Mouse (Mus musculus) v-Abl transformed pro-B cells (cell line): ENCODE measurements around the gene Sco2.

Experiments used
- in situ Hi-C, 2 experiments: fragments of 400-800 bp; cut with MboI; formaldehyde crosslinking; loops; one replicate each; pipeline ENCODE4 v1.15.1; 2025; ENCODE audit not compliant: unreplicated experiment in 2 of 2

Gene Sco2

DNA sequence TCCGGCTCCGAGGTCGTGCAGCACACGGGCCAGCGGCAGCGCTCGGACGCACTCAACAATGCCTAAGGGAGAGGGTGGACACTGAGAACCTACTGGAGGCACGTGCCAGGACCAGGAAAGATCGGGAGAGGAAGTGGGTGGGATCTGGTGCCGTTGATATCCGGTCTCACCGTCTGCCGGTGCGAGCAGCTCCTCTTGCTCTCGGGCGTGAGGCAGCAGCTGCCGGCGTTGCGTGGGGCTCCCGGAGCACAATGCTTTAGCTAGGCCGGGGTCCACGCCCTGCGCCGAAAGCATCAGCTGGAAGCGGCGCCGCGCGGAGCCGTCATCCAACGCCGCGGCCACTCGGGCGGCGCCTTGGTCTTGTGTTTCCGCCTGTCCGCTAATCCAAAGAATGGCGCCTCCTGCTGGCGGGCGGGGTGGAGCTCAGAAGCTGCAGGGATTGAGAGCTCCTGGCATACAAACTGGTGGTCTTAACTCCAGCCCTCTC lies at the start of gene Sco2:
Gene Sco2 (minus strand): TSS at position 85 of the 487 bp plus-strand sequence.
- in situ Hi-C loops: loop anchor here (5.0 to 10.0 kb wide), 7 partner anchors 53 to 549 kb away; partner anchors contain the start of genes C730034F03Rik (in 1 of the 2), Chkb (in 1 of the 2), Cpt1b (in 1 of the 2) and Gm44502 (in 1 of the 2)

DNA sequence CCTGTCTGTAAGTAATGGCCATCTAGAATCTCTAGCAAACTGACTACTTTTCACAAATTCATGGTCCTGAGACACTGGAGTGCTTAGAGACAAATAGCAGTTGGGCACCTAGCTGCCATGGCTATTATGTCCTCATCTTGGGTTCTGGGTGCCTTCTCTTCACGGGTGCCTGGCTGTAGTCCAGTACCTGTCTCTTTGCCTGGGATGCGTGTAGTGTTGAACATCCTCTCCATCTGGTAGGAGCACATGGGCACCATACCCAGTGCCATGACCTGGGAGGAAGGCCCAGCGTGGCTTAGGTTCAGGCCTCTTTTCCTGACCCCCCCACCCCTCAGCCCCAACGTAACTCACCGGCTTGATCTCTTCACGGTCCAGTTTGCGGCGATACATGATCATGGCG lies 48.3 kb upstream of the Sco2 start:
- in situ Hi-C loops: no loop called here

DNA sequence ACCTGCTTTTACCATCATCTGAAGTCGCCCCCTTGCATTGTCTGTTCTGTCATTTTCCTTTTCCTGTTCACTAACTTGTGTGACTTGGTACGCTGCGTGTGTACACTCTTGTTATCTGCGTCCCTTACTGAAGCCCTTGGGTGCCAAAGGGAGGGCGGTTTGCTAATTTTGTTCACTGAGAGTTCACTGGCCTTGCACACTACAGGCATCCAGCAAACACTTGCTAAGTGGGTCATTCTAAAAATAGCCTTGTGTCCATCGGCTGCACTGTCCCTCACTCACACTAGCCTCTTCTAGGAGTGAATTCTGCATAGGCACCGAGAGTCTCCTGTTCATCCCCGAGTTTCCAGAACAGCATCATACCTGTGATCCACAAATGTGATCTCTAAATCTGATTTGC lies 41.6 kb upstream of the Sco2 start:
- in situ Hi-C loops: no loop called here

DNA sequence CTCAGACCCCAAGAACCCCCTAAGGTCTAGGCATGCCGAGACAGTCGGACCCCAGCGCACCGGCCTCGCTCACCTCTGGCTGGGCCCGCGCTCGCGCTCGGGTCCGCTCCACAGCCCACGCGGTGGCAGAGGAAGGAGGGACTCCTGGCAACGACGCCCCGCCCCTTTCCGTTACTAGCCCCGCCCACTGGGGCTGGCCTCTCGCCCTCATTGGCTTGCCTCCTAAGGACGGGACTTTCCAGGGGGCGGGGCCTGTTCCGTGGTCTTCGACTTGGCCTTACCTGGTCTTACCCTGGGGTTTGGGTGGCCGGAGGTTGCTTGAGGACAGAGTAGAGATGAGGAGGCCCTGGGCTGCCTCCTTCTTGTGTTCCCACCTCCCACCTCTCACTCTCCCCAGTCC lies 36.5 kb upstream of the Sco2 start, which contains the start of gene Syce3:
Gene Syce3 (minus strand): TSS at position 386 of the 400 bp plus-strand sequence.
- in situ Hi-C loops: no loop called here

DNA sequence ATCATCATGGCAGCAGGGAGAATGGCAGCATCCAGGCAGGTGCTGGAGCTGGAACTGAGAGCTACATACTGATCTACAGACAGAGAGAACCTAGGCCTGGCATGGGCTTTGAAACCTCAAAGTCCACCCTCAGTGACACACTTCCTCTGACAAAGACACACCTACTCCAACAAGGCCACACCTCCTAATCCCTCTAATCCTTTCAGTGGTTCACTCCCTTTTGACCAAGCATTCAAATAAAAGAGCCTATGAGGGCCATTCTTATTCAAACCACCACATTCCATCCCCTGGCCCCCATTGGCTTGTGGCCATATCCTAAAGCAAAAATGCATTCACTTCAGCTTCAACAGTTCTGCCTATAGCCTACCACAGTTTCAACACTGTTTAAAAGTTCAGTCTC lies 33.0 kb upstream of the Sco2 start:
- in situ Hi-C loops: no loop called here

DNA sequence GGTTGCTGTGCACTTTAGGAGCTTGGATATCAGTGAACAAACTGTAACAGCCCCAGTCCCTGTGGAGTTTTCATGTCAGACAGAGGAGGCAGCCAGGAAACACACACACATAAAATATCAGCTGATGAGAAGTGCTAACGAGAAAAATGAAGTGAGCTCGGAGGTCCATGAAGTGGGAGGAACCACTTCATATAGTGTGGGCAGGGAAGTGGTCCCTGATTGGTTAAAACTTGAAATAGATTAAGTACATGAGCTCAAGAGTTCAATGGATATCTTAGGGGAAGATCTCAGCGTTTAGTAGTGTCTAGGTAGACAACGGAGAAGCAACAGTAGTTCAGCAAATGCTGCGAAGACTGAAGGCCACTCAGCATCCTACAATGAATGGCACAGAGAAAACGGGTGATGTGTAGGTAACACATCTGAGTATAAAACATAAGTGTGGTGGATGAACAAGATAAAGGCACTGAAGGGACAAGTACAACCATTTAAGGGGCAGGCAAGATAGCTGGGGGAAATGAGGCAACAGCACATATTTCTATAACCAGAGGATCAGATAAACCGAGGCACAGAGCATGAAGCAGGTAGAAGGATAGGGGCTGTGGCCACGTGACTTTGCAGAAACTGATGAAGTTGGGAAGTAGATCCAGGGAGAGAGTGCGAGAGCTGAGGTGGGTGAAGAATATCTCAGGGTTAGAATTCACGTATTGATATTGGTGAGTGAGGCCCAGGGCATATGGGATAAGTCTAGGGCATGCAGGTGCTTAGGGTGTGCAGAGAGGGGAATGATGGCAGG lies 31.4 kb upstream of the Sco2 start:
- in situ Hi-C loops: no loop called here

DNA sequence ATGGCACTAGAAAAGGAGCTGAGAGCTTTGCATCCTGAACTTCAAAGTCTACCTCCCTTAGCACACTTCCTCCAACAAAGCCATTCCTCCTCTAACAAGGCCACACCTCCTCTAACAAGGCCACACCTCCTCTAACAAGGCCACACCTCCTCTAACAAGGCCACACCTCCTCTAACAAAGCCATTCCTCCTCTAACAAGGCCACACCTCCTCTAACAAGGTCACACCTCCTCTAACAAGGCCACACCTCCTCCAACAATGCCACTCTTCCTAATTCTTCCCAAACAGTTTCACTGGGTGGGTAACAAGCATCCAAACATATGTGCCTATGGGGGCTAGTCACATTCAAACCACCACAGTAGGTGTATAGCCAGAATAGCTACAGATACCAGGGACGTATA lies 28.8 kb upstream of the Sco2 start:
- in situ Hi-C loops: no loop called here

DNA sequence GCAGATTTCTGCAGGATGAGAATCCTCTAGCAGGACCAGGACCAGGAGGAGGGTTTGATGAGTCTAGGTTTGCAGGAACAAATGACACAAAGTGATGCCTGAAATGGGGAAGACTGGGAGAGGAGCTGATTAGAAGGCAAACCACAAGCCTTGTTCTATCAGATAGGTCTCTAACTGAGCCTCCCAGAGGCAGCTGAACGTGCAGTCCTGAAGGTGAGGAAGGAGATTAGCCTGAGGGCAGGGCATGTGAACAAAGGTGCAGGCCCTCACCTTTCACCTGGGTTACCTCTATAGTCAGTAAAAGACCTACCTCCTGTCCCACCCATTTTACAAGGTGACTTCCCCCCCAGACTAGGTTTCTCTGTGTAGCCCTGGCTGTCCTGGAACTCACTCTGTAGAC lies 26.1 kb upstream of the Sco2 start:
- in situ Hi-C loops: no loop called here

DNA sequence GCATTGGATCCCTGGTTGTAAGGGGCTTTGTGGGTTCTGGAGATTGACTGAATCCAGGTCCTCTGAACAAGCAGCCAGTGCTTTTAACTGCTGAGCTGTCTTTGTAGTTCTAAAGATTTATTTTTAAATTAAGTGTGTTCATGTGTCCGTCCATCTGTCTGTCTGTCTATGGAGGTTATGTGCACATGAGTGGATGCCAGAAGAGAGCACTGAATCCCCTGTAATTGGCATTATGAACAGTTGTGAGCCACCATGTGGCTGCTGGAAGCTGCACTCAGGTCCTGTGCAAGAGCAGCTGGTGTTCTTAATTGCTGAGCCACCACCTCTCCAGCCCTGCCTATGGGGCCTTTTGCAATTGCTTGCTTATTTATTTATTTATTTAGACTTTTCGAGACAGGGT lies 24.5 kb upstream of the Sco2 start:
- in situ Hi-C loops: no loop called here

DNA sequence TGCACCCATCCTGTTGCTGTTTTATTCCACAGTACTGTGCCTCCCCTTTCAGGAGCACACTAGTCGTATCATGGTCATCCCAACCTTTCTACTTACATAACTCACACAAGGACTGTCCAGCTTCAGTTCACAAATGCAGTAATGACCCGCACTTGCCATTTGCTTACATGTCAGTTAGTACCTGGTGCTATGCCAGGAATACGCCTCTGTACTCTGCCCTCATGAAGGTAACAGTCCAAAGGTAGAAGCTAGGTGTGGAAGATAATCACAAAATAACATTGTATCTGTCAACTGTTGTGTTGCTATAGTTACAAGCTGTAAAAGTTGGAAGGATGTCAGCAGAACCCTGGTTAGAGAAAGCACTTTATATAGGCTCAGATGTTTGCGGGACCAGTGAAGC lies 23.2 kb upstream of the Sco2 start:
- in situ Hi-C loops: no loop called here

DNA sequence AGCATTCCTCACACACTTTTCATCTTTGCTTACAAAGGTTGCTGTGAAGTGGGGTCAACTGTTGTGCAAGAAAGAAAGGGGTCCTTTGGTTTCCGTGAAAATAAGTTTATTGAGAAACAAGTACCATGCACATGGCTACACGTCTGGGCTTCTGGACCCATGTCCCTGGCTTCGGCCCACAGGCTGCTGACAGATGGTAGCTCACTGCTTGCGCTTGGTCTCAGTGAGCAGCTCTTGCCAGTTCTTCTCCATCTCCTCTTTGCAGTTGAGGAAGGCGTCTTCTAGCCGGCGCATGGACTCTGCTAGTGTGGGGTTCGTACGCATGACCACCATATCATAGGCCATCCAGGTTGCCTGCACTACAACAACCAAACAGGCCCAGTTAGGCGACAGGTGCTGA lies 16.4 kb upstream of the Sco2 start:
- in situ Hi-C loops: no loop called here

DNA sequence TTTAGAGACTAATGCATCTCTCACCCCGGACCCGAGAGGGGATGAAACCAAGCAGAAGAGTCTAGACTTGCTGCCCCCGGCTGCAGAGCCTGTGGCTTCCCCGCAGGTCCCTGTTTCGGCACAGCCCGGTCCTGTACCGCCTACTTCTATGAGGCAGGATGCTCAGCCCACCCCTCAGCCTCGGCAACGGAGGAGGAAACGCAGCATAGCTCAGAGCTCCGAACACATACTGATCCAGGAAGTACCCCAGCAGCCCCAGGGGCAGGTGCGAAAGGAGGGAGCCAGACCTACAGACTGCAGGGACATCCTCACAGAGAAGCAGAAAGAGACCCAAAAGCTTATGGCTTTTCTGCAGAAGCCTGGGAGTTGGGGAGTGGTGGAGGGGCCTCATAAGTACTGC lies 13.5 kb upstream of the Sco2 start:
- in situ Hi-C loops: no loop called here

DNA sequence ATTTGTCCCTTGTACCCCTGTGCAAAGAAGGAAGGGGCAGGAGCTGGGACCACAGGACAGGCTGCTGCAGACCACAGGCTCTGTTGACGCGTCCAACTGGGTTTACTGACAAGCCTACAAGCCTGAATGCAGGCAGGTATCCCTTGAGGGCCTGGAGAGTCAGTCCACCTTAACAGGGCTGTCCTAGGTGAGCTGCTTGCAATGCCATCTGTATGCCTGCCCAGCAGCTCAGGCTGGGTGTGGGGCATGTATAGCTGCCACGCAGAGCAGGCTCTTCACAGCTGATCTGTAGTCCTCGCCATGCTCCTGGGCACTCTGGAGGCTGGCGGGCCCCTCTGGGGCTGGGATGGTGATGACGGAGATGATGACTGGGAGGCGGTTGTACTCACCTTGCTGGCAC lies 11.0 kb upstream of the Sco2 start, which contains the start of gene Klhdc7b:
Gene Klhdc7b (plus strand): TSS at position 301 of the 400 bp plus-strand sequence.
- in situ Hi-C loops: no loop called here

DNA sequence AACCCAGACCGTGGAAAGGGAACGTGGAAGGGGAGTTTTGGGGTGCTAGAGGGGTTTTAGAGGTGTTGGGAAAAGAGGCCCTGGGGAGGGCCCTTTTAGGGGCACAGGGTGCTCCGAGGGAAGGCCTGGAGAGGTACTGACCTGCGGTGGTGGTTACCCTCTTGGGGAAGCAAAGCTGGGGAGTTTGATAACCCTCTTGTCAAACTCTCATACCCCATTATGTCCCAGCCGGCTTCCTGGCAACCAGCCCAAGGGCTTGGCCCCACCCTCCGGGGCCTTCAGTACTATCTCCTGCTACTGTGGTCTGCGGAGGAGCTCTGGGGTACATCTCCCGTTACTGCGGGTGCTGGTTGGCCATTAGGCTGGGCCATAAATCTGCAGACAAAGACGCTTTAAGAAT lies 5.8 kb upstream of the Sco2 start:
- in situ Hi-C loops: loop anchor here (5.0 to 10.0 kb wide), 3 partner anchors 135 to 555 kb away; no protein-coding TSS in a partner anchor

DNA sequence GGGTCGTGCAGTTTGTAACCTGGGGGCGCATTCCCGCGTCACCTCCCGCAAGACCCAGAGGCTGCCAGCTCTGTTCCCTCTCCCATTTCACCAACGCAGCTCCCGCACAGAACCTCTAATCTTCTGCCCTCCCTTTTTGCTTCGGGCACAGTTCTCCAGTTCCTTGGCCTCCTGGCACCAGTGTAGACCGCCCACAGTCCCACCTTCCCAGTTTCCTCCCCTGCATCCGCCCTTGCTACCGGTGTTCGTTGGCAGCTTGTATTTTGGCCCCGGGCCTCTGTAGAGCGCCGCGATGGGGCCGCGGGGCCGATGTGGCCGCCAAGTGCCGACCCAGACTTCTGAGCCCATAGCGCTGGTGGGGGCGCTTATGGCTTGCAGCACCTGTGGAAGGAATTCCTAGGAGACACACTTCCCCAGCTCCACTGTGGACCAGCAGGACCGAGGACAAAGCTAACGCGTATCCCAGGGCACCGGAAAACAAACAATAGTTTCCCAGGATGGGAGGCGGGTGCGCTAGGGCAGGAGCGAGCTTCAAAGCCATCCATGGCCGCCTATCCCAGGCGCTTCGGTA lies 5.3 kb upstream of the Sco2 start, which contains the start of gene Odf3b:
Gene Odf3b (minus strand): TSS at position 452 of the 571 bp plus-strand sequence.
- in situ Hi-C loops: loop anchor here (5.0 to 10.0 kb wide), 3 partner anchors 134 to 554 kb away; no protein-coding TSS in a partner anchor

DNA sequence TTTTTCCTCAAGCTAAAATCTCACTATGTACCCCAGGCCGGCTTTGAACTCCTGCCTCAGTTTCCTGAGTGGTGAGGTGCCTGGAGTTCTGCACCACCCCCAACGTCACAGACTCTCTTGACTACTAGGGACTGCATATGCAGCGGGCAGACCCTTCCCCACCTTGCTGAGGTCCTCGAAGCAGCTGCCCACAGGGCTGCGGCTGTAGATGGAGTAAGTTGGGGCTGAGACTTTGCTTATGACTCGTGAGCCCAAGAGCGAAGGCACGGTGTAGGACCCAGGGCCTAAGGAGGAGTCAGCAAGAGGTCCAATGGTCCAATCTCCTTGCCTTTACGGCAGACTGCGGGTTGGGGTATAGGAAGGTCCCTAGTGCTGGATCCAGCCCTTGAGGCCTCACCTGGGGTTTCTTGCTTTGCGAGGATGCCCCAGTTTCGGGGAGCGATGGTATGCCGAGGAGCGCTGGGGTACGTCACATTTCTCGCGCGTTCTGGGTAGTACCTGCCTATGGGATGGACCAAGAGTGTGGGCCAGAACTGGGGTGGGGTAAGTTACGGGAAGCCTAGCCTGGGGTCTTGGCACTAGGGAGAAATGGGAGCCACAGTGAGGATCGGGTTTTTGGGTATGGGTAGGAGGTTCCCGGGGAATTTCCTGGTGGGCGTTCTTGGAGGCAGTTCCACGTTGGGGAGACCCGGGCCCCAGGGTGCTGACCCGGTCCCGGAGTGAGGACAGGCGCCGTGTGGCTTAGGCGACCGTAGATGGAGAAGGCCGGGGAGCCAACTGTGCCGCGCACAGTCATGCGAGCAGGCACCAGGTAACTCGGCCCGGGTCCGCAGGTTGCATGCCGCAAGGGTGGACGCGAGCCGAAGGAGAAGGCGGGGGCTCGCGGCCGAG lies 4.5 kb upstream of the Sco2 start:
- in situ Hi-C loops: loop anchor here (5.0 to 10.0 kb wide), 3 partner anchors 133 to 553 kb away; no protein-coding TSS in a partner anchor

DNA sequence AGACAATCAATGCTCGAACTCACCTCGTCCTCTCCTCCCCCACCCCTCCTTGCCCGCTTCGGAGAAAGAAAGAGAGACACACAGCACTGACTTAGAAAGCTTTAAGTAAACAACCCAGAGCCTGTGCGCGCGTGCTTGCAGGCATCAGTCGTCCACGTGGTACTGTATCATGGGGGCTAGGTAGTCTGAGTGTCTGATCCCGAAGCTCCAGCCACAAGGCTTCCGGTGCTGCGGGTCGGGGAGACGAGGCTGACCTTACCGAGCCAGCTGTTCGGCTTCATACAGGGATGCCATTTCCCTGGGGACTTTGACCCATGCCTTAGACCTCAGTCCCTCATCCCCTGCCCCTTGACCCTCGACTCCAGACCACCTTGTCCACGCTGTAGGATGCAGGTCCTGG lies 3.7 kb upstream of the Sco2 start:
- in situ Hi-C loops: loop anchor here (5.0 to 10.0 kb wide), 3 partner anchors 133 to 553 kb away; no protein-coding TSS in a partner anchor

DNA sequence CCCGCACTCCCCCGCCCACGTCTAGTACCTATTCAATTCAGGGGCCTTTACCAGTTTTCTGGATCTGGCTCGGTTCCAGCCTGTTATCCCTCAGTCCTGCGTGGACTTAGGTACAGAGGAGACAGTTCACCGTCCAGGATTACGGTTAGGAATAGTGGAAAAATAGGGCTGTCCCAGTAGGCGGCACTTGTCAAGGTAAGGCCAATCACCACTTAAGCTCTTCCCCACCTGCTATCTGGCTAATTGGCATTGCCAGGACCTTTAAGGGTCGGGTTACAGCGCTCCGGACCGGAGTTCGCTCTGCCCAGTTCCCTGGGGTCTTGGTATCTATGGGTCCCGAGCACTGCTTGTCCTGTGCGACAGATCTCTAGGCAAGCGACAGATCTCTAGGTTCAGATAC lies 3.3 kb upstream of the Sco2 start, which contains the start of gene Tymp:
Gene Tymp (minus strand): TSS at position 83 of the 400 bp plus-strand sequence.
- in situ Hi-C loops: loop anchor here (5.0 to 10.0 kb wide), 3 partner anchors 132 to 552 kb away; no protein-coding TSS in a partner anchor

DNA sequence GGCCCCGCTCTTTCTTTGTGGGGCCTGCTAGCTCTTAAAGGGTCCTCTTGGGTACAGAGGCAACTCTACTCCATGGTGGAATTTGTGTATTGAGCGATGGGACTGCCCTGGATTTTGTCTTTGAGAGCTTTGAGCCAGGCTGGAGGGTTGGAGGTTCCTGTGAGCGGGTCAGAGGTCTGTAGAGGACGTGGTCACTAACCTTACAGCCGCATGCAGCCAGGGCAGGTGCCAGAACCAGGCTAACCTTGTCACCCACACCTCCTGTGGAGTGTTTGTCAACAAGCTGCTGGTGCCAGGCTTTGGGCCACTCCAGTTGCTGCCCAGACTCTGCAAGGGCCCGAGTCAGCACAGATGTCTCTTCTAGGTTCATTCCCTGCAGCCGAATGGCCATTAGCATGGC lies 2.4 kb upstream of the Sco2 start:
- in situ Hi-C loops: loop anchor here (5.0 to 10.0 kb wide), 3 partner anchors 131 to 551 kb away; no protein-coding TSS in a partner anchor
